Mouse (Mus musculus): ENCODE measurements around the gene Bid.
A peak's percentile ranks its signal among the peaks of the same experiment; 100 is the strongest.

Bid gene

GRCm38 (mm10) chr6:120916074-120916971 lies at the start of gene Bid:
Gene Bid, minus strand, starts transcription at chr6:120916853.
- DNase-seq (ENCODE audit: low spot score), result peak; percentile 91

GRCm38 (mm10) chr6:120965814-120966213 lies 49.2 kb upstream of the Bid start:
- no peak for DNase-seq (ENCODE audit: low spot score)

- DNase-seq (ENCODE audit: low spot score), result no peak
Measured at GRCm38 (mm10) chr6:120964179-120964578, 47.5 kb upstream of the Bid start.

GRCm38 (mm10) chr6:120960338-120961030 lies 43.8 kb upstream of the Bid start:
- DNase-seq (ENCODE audit: low spot score), result no peak

- DNase-seq (ENCODE audit: low spot score), result no peak
Measured at GRCm38 (mm10) chr6:120957331-120957730, 40.7 kb upstream of the Bid start.

- DNase-seq (ENCODE audit: low spot score), result no peak
Measured at GRCm38 (mm10) chr6:120956259-120957161, 39.9 kb upstream of the Bid start.

GRCm38 (mm10) chr6:120955215-120955614 lies 38.6 kb upstream of the Bid start:
- DNase-seq (ENCODE audit: low spot score), result no peak

- DNase-seq (ENCODE audit: low spot score), result no peak
Measured at GRCm38 (mm10) chr6:120954241-120954640, 37.6 kb upstream of the Bid start.

- DNase-seq (ENCODE audit: low spot score), result no peak
Measured at GRCm38 (mm10) chr6:120952475-120952874, 35.8 kb upstream of the Bid start.

GRCm38 (mm10) chr6:120951311-120951710 lies 34.7 kb upstream of the Bid start:
- no peak for DNase-seq (ENCODE audit: low spot score)

- no peak for DNase-seq (ENCODE audit: low spot score)
Measured at GRCm38 (mm10) chr6:120945510-120945909, 28.9 kb upstream of the Bid start.

- no peak for DNase-seq (ENCODE audit: low spot score)
Measured at GRCm38 (mm10) chr6:120943964-120944363, 27.3 kb upstream of the Bid start.

- no peak for DNase-seq (ENCODE audit: low spot score)
Measured at GRCm38 (mm10) chr6:120943551-120943950, 26.9 kb upstream of the Bid start.

- no peak for DNase-seq (ENCODE audit: low spot score)
Measured at GRCm38 (mm10) chr6:120943079-120943478, 26.4 kb upstream of the Bid start.

GRCm38 (mm10) chr6:120941575-120941974 lies 24.9 kb upstream of the Bid start:
- no peak for DNase-seq (ENCODE audit: low spot score)

- no peak for DNase-seq (ENCODE audit: low spot score)
Measured at GRCm38 (mm10) chr6:120941084-120941481, 24.4 kb upstream of the Bid start.

GRCm38 (mm10) chr6:120940446-120941083 lies 23.9 kb upstream of the Bid start:
- DNase-seq (ENCODE audit: low spot score), result no peak

- DNase-seq (ENCODE audit: low spot score), result no peak
Measured at GRCm38 (mm10) chr6:120939783-120940182, 23.1 kb upstream of the Bid start.

GRCm38 (mm10) chr6:120938763-120939450 lies 22.3 kb upstream of the Bid start:
- DNase-seq (ENCODE audit: low spot score), result no peak

GRCm38 (mm10) chr6:120937999-120938608 lies 21.5 kb upstream of the Bid start:
- DNase-seq (ENCODE audit: low spot score), result no peak
